Comparison of ENCODE assay signal across 16 mouse cellular contexts in the genomic region with DNA sequence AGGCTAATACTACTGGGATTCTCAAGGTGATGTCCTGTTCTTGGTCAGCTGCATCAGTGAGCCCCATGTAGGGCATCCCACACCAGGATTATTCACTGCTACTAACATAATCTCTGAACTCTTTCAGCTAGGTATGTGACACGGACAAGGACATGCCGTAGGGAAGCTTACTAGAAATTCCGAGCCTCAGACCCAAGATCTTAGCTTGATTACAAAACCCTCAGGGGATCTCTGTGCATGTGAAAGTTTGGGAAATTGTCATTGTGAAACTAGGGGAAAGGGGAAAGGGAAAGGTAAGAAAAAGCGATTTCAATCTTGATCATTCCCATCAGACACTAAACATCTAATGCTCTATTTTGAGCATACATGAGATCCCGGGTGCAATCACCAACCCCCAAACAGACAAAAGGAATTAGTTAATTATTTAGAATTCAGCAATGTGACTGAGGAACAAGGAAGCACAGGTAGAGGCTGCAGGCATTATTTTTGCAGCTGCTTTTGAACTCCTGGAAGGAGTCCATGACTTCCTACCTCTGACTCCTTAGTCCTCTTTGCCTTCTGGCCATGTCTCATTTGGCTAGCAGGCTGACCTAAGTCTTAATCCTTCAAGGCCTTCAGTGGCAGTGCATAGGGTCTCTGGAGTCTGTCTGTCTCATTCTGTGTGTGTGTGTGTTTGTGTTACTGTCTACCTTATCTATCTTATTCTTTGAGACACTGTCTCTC.
"Had no signal": no experiment of that assay in that cellular context is flagged by ENCODE, and none has a peak within 500 bp of the region (broad histone marks: within the 10 kb centered on the region; RNA-seq: fewer than 3 reads in every experiment).

No protein-coding gene starts in this region.

- DNase-seq: retina, postnatal 1 day; right cerebral cortex, adult 18-20 months; right cerebral cortex, postnatal 14 days; right cerebral cortex, postnatal 25 days; right cerebral cortex, postnatal 4 days; spleen, adult 18-20 months; thymus, adult 18-20 months; thymus, adult 2 months; thymus, postnatal 14 days; thymus, postnatal 25 days; thymus, postnatal 36 days; thymus, postnatal 4 days had no signal

- H3K4me2 ChIP-seq: neural tube, embryonic 13.5 days; neural tube, embryonic 15.5 days; stomach, embryonic 15.5 days had no signal

- H3K9ac ChIP-seq: neural tube, embryonic 15.5 days; stomach, embryonic 15.5 days had no signal

- H3K9me3 ChIP-seq: neural tube, embryonic 13.5 days; neural tube, embryonic 15.5 days; stomach, embryonic 15.5 days had no signal

- H3K27ac ChIP-seq: neural tube, embryonic 13.5 days; neural tube, embryonic 15.5 days; stomach, embryonic 15.5 days; stomach, postnatal 0 days had no signal

- H3K4me3 ChIP-seq: neural tube, embryonic 13.5 days; neural tube, embryonic 15.5 days; stomach, embryonic 15.5 days had no signal

- H3K36me3 ChIP-seq: neural tube, embryonic 13.5 days; neural tube, embryonic 15.5 days; stomach, embryonic 15.5 days had no signal

- H3K27me3 ChIP-seq: stomach, embryonic 15.5 days had no signal
